In genomic region chr1:63213478-63214270, GRCm38 (mm10) we compare ENCODE assay signal across 10 mouse cellular contexts. TPM values are rescaled to one million over a fixed set of nuclear protein-coding genes. Genes with fewer than 3 reads are reported as not detected.
DNase-seq lines count a peak whose midpoint lies in the region; ATAC-seq lines count a peak whose summit lies in the region.
"Had no signal": no experiment of that assay in that cellular context is flagged by ENCODE, and none has a peak within 500 bp of the region (broad histone marks: within the 10 kb centered on the region; RNA-seq: fewer than 3 reads in every experiment).

No protein-coding gene starts in this region.

- peak overlapping the region; percentile 62 for H3K4me2 ChIP-seq in heart, embryonic 12.5 days
- H3K4me2 ChIP-seq in forebrain, embryonic 12.5 days = peak overlapping the region; percentile 48
- H3K4me2 ChIP-seq in limb, embryonic 15.5 days = peak overlapping the region; percentile 29

- no peak for DNase-seq in heart, postnatal 14 days
- DNase-seq in ES-CJ7 (ENCODE audit: low read depth, low spot score) = peak; percentile 90
- no peak for DNase-seq in B cell, adult 2 months
- DNase-seq in thymus, postnatal 4 days = no peak
- no peak for DNase-seq in ovary, postnatal 14 days (ENCODE audit: low spot score)
- DNase-seq: lung, postnatal 14 days had no signal

- no peak for ATAC-seq in heart, embryonic 12.5 days (ENCODE audit: insufficient number of reproducible peaks, low FRiP score)
- ATAC-seq in forebrain, embryonic 12.5 days (ENCODE audit: low FRiP score) = peak; percentile 60
- no peak for ATAC-seq in limb, embryonic 15.5 days (ENCODE audit: insufficient number of reproducible peaks, low FRiP score, low TSS enrichment, low read depth)

- H3K27me3 ChIP-seq in heart, embryonic 12.5 days (replicated peaks) = no peaks in the 10 kb centered on the region
- H3K27me3 ChIP-seq in forebrain, embryonic 12.5 days = no peaks in the 10 kb centered on the region
- H3K27me3 ChIP-seq in limb, embryonic 15.5 days = peaks cover 5% of the 10 kb centered on the region; the same call in 1 of the 2 replicates
- H3K27me3 ChIP-seq: CH12.LX had no signal

- peaks cover 7% of the 10 kb centered on the region; the same call in 1 of the 2 replicates for H3K4me1 ChIP-seq in heart, embryonic 12.5 days (replicated peaks)
- peaks cover 18% of the 10 kb centered on the region for H3K4me1 ChIP-seq in forebrain, embryonic 12.5 days
- peaks cover 8% of the 10 kb centered on the region for H3K4me1 ChIP-seq in limb, embryonic 15.5 days

- 25% methylated on average over 22 of the region's 22 CpGs for WGBS in heart, embryonic 12.5 days
- WGBS in forebrain, embryonic 12.5 days = 15% methylated on average over 22 of the region's 22 CpGs
- WGBS in limb, embryonic 15.5 days = 19% methylated on average over 22 of the region's 22 CpGs

- peak overlapping the region; percentile 56 for H3K9ac ChIP-seq in heart, embryonic 12.5 days
- H3K9ac ChIP-seq in forebrain, embryonic 12.5 days = peak overlapping the region; percentile 12; the same call in 1 of the 2 replicates
- no peak overlapping the region for H3K9ac ChIP-seq in limb, embryonic 15.5 days

- intact Hi-C loops in heart, postnatal 14 days (cut with DNase I) = no loop called here

- H3K36me3 ChIP-seq in heart, embryonic 12.5 days = no peaks in the 10 kb centered on the region
- H3K36me3 ChIP-seq in forebrain, embryonic 12.5 days (replicated peaks) = no peaks in the 10 kb centered on the region
- no peaks in the 10 kb centered on the region for H3K36me3 ChIP-seq in limb, embryonic 15.5 days

- no peak overlapping the region for H3K27ac ChIP-seq in heart, embryonic 12.5 days (ENCODE audit: poor library complexity, severe bottlenecking)
- H3K27ac ChIP-seq in forebrain, embryonic 12.5 days = no peak overlapping the region
- no peak overlapping the region for H3K27ac ChIP-seq in limb, embryonic 15.5 days

- peak overlapping the region; percentile 29; the same call in 1 of the 2 replicates for H3K4me3 ChIP-seq in heart, embryonic 12.5 days
- H3K4me3 ChIP-seq in forebrain, embryonic 12.5 days (replicated peaks) = peak overlapping the region; percentile 22; the same call in 1 of the 2 replicates
- H3K4me3 ChIP-seq in limb, embryonic 15.5 days = no peak overlapping the region

- H3K9me3 ChIP-seq in heart, embryonic 12.5 days (replicated peaks) = no peaks in the 10 kb centered on the region
- no peaks in the 10 kb centered on the region for H3K9me3 ChIP-seq in forebrain, embryonic 12.5 days
- H3K9me3 ChIP-seq in limb, embryonic 15.5 days = no peaks in the 10 kb centered on the region

RNA-seq across cellular contexts. Expression of gene Gpr1, which starts 0.7 kb away (rescaled TPM):
- 0.11 TPM in 1 of 2 replicates, not detected in the other for polyA plus RNA-seq in heart, embryonic 12.5 days (2016; fragmentation: Nextera tagmentation; extraction: Ambion mirVana)
- total RNA-seq in heart, postnatal 14 days (2021) = under 1 TPM; 0.36 to 0.59 TPM
- 0.36 and 0.59 TPM in 2 replicates for polyA plus RNA-seq in forebrain, embryonic 12.5 days (2016; fragmentation: Nextera tagmentation; extraction: Ambion mirVana)
- polyA plus RNA-seq in limb, embryonic 15.5 days (2015; fragmentation: Nextera tagmentation; extraction: Ambion mirVana) = 0.17 and 0.63 TPM in 2 replicates
- total RNA-seq: CH12.LX had no signal

RNA-seq across cellular contexts. Expression of gene Ndufs1, which starts 37.0 kb away (rescaled TPM):
- polyA plus RNA-seq in heart, embryonic 12.5 days (2016; fragmentation: Nextera tagmentation; extraction: Ambion mirVana) = 327 and 338 TPM in 2 replicates
- total RNA-seq in heart, postnatal 14 days (2021) = 100 to 1,000 TPM; 776 to 791 TPM
- polyA plus RNA-seq in forebrain, embryonic 12.5 days (2016; fragmentation: Nextera tagmentation; extraction: Ambion mirVana) = 122 and 129 TPM in 2 replicates
- polyA plus RNA-seq in limb, embryonic 15.5 days (2015; fragmentation: Nextera tagmentation; extraction: Ambion mirVana) = 112 and 131 TPM in 2 replicates

RNA-seq across cellular contexts. Expression of gene Eef1b2, which starts 37.0 kb away (rescaled TPM):
- 291 and 297 TPM in 2 replicates for polyA plus RNA-seq in heart, embryonic 12.5 days (2016; fragmentation: Nextera tagmentation; extraction: Ambion mirVana)
- 100 to 1,000 TPM; 353 to 397 TPM for total RNA-seq in heart, postnatal 14 days (2021)
- 397 and 421 TPM in 2 replicates for polyA plus RNA-seq in forebrain, embryonic 12.5 days (2016; fragmentation: Nextera tagmentation; extraction: Ambion mirVana)
- polyA plus RNA-seq in limb, embryonic 15.5 days (2015; fragmentation: Nextera tagmentation; extraction: Ambion mirVana) = 573 and 595 TPM in 2 replicates

RNA-seq across cellular contexts. Expression of gene Zdbf2, which starts 59.4 kb away (rescaled TPM):
- 9.2 and 10.7 TPM in 2 replicates for polyA plus RNA-seq in heart, embryonic 12.5 days (2016; fragmentation: Nextera tagmentation; extraction: Ambion mirVana)
- 1 to 10 TPM; 1.3 to 1.4 TPM for total RNA-seq in heart, postnatal 14 days (2021)
- polyA plus RNA-seq in forebrain, embryonic 12.5 days (2016; fragmentation: Nextera tagmentation; extraction: Ambion mirVana) = 40.4 and 43.9 TPM in 2 replicates
- polyA plus RNA-seq in limb, embryonic 15.5 days (2015; fragmentation: Nextera tagmentation; extraction: Ambion mirVana) = 13.0 and 19.3 TPM in 2 replicates
- total RNA-seq: CH12.LX had no signal
